Mouse (Mus musculus): ENCODE data around the gene Hoxd3. TPM values are rescaled to one million over a fixed set of nuclear protein-coding genes. Genes with fewer than 3 reads are reported as not detected.
A peak's percentile ranks its signal among the peaks of the same experiment; 100 is the strongest.

Hoxd3 gene
- polyA plus RNA-seq, 1 experiment from 2014 or later, result 3.3 TPM

DNA sequence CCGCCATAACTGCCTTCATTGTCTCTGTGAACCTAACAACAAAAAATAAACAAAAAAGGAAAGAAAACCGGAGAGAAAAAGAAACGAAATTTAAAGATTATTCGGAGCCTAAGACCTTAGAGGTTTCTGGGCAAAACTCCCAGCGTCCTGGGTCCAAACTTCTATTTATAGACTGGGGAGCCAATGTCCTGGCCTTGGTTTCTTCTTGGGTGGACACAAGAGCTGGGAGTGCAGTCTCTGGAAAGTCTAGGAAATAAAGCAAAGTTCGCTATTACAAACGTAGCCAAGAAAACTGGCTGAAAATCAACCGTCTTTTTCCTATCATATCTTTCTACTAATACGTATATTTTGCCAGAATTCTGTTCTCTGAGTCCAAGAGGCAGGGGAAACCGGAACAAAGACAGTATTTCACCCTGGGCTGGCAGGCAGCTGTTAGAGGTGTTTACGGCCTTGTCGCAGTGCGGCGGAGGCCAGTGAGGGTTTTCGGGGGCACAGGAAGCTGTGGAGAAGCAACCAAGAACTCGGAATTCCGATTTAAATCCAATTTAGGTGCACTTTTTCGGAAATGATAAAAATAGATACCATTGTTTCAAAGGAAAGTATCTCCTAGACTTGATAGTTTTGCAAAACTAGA, 2.5 kb downstream of the Hoxd3 start:
- Histone ChIP-seq H3K36me3 (no peaks in the 10 kb centered on the region), H3K27ac (no peak overlapping the region), H3K9ac (no peak overlapping the region), H3K4me1 (peaks cover 19% of the 10 kb centered on the region), H3K4me2 (no peak overlapping the region), H3K9me3 (no peaks in the 10 kb centered on the region), H3K4me3 (no peak overlapping the region), H3K27me3 (peaks cover 100% of the 10 kb centered on the region)
- ATAC-seq (ENCODE audit: insufficient number of reproducible peaks, insufficient read depth, low FRiP score, low TSS enrichment, low read depth), result no peak
- 4% methylated on average over 18 of the region's 18 CpGs for WGBS

GRCm38 (mm10) chr2:74714881-74715280, 3.2 kb downstream of the Hoxd3 start:
- ATAC-seq (ENCODE audit: insufficient number of reproducible peaks, insufficient read depth, low FRiP score, low TSS enrichment, low read depth), result no peak
- H3K9me3 ChIP-seq, result no peaks in the 10 kb centered on the region
- no peak overlapping the region for H3K9ac ChIP-seq
- peaks cover 100% of the 10 kb centered on the region for H3K27me3 ChIP-seq
- H3K4me2 ChIP-seq, result peak overlapping the region; percentile 9; the same call in 1 of the 2 replicates
- peaks cover 19% of the 10 kb centered on the region for H3K4me1 ChIP-seq
- no peak overlapping the region for H3K27ac ChIP-seq
- 0 out of 2 replicates have a peak overlapping the region, but pooled peaks have one; percentile 3 for H3K4me3 ChIP-seq
- H3K36me3 ChIP-seq, result no peaks in the 10 kb centered on the region
- WGBS, result under 1% methylated on average over 14 of the region's 14 CpGs

GRCm38 (mm10) chr2:74715504-74716241, 3.9 kb downstream of the Hoxd3 start:
- Histone ChIP-seq H3K4me2 (peak overlapping the region; percentile 61), H3K27ac (no peak overlapping the region), H3K9me3 (no peaks in the 10 kb centered on the region), H3K27me3 (peaks cover 100% of the 10 kb centered on the region), H3K9ac (no peak overlapping the region), H3K4me3 (peak overlapping the region; percentile 33), H3K36me3 (no peaks in the 10 kb centered on the region), H3K4me1 (peaks cover 19% of the 10 kb centered on the region)
- WGBS, result 3% methylated on average over 26 of the region's 26 CpGs
- ATAC-seq (ENCODE audit: insufficient number of reproducible peaks, insufficient read depth, low FRiP score, low TSS enrichment, low read depth), result peak; percentile 77; the same call in 1 of the 2 replicates

DNA sequence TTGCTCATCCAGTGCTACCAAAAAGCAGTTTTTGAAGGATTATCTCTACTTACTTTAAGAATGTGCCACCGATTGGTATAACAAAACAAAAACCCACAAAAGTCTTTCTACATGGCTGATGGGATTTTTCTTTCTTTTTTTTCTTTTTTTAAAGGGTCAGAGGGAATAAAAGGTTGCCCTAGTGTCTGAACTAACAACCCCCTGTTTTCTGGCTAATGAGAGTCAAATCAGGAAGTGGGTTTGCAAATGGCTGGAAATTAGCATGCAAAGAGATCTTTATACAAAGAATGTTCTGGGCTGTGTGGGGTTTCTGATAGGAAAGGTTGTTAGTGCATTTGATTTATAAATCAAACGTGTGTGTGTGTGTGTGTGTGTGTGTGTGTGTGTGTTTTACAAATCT, 8.7 kb downstream of the Hoxd3 start:
- 9% methylated on average over 2 of the region's 2 CpGs for WGBS
- Histone ChIP-seq H3K9ac (no peak overlapping the region), H3K27me3 (peaks cover 100% of the 10 kb centered on the region), H3K36me3 (no peaks in the 10 kb centered on the region), H3K4me1 (peaks cover 6% of the 10 kb centered on the region; the same call in 1 of the 2 replicates), H3K4me2 (no peak overlapping the region), H3K27ac (no peak overlapping the region), H3K9me3 (no peaks in the 10 kb centered on the region), H3K4me3 (no peak overlapping the region)
- ATAC-seq (ENCODE audit: insufficient number of reproducible peaks, insufficient read depth, low FRiP score, low TSS enrichment, low read depth), result no peak

GRCm38 (mm10) chr2:74720955-74721491, 9.3 kb downstream of the Hoxd3 start:
- Histone ChIP-seq H3K27ac (no peak overlapping the region), H3K36me3 (no peaks in the 10 kb centered on the region), H3K4me1 (peaks cover 3% of the 10 kb centered on the region; the same call in 1 of the 2 replicates), H3K4me3 (no peak overlapping the region), H3K27me3 (peaks cover 100% of the 10 kb centered on the region), H3K4me2 (no peak overlapping the region), H3K9me3 (no peaks in the 10 kb centered on the region), H3K9ac (no peak overlapping the region)
- 5% methylated on average over 5 of the region's 5 CpGs for WGBS
- ATAC-seq (ENCODE audit: insufficient number of reproducible peaks, insufficient read depth, low FRiP score, low TSS enrichment, low read depth), result no peak

DNA sequence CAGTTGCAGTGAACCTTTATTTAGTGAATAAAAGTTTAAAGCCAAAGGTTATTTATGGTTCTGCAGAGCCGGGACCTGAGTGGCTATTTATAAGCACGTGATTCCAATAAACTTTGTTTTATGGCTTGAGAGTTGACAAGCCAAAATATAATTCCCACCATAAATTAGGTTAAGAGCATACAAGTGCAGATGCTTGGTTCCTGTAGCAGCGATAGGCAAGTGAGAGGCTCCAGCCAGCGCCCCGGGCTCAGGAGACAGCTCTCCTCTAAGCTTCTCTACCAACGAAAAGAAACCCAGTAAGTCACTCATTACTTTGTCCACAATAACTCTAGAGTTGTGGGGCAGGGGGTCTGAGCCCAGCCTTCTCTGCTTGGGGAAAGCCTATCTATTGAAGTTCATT, 10.2 kb downstream of the Hoxd3 start:
- Histone ChIP-seq H3K27me3 (peaks cover 100% of the 10 kb centered on the region), H3K36me3 (no peaks in the 10 kb centered on the region), H3K4me1 (no peaks in the 10 kb centered on the region), H3K27ac (no peak overlapping the region), H3K4me3 (no peak overlapping the region), H3K4me2 (no peak overlapping the region), H3K9ac (no peak overlapping the region), H3K9me3 (no peaks in the 10 kb centered on the region)
- ATAC-seq (ENCODE audit: insufficient number of reproducible peaks, insufficient read depth, low FRiP score, low TSS enrichment, low read depth), result no peak
- 10% methylated on average over 6 of the region's 6 CpGs for WGBS

DNA sequence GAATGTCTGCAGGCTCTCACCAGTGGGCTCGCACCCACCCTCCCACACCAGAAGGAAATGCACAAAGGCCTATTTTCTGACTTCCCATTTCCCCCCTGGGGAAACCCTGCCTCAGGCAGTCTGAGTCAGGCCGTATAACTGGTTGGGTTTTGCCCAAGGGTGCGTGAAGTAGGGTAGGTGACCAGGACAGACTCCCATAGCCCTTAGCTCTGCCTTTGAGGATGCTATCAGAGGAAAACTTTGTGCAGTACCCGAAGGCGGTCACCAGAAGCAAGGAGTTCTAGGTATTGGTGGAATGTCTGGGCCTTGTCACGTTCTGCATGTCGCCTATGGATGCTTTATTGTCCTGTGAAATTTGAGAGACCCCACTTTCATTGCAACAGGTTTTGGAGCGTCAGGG, 11.2 kb downstream of the Hoxd3 start:
- H3K4me2 ChIP-seq, result no peak overlapping the region
- H3K27ac ChIP-seq, result no peak overlapping the region
- H3K36me3 ChIP-seq, result no peaks in the 10 kb centered on the region
- no peaks in the 10 kb centered on the region for H3K9me3 ChIP-seq
- 5% methylated on average over 8 of the region's 8 CpGs for WGBS
- no peak overlapping the region for H3K9ac ChIP-seq
- ATAC-seq (ENCODE audit: insufficient number of reproducible peaks, insufficient read depth, low FRiP score, low TSS enrichment, low read depth), result no peak
- H3K27me3 ChIP-seq, result peaks cover 100% of the 10 kb centered on the region
- H3K4me1 ChIP-seq, result peaks cover 5% of the 10 kb centered on the region
- H3K4me3 ChIP-seq, result no peak overlapping the region

DNA sequence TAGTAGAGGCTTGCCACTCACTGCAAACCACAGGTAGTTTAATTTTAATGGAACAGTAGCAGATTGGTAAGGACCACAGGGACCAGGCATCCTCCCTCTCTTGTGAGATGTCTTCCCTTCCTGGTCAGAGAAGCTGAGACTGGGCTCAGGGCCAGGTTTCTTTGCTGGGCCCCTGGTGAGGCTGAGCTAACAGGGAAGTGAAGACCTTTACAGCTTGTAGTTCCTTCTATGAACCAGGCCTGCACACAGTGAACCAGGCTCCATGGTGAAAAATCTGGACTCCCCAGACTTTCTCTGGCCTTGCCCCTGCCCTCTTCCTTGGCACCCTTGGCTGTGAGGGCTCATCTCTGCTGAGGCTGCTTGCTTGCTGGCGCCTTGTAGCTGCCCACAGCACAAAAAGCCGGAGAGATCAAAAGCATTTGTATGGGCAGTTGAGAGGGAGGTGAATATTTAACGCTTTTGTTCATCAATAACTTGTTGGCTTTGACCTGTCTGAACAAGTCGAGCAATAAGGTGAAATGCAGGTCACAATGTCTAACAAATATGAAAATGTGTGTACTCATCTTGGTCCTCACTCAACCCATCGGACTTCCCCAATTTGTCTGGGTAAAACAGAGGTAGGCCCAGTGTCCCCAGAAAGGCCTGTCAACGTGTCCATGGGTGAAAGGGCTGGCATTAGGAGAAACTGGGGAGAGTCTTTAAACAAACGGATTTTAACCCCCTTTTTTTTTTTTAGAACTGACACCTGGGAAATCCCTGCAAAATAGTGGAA, 12.7 kb downstream of the Hoxd3 start:
- H3K27ac ChIP-seq, result no peak overlapping the region
- H3K4me2 ChIP-seq, result no peak overlapping the region
- no peak overlapping the region for H3K4me3 ChIP-seq
- H3K9ac ChIP-seq, result no peak overlapping the region
- peaks cover 100% of the 10 kb centered on the region for H3K27me3 ChIP-seq
- no peak for ATAC-seq (ENCODE audit: insufficient number of reproducible peaks, insufficient read depth, low FRiP score, low TSS enrichment, low read depth)
- H3K36me3 ChIP-seq, result no peaks in the 10 kb centered on the region
- no peaks in the 10 kb centered on the region for H3K9me3 ChIP-seq
- H3K4me1 ChIP-seq, result peaks cover 5% of the 10 kb centered on the region
- 14% methylated on average over 7 of the region's 7 CpGs for WGBS

DNA sequence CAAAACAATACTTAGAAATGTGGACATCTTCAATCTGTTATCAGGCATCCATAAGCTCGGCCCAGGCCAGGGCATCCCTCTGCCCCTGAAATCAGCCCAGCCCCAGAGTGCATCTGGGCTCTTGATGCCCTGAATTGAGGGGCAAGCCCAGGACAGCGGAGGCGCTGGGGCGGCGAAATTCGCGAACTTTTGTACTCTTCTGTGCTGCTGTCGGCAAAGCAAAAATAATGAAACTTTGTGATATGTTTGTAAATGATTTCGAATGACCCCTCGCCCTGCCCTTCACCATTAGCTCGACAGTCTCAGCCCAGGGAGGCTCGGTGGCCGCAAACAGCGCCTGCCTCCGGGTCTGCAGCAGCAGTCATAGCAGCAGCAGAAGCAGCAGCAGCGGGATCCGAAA, 13.4 kb downstream of the Hoxd3 start:
- Histone ChIP-seq H3K4me1 (peaks cover 5% of the 10 kb centered on the region), H3K36me3 (no peaks in the 10 kb centered on the region), H3K27ac (no peak overlapping the region), H3K9ac (no peak overlapping the region), H3K4me3 (no peak overlapping the region), H3K27me3 (peaks cover 98% of the 10 kb centered on the region), H3K9me3 (no peaks in the 10 kb centered on the region), H3K4me2 (no peak overlapping the region)
- 4% methylated on average over 17 of the region's 17 CpGs for WGBS
- ATAC-seq (ENCODE audit: insufficient number of reproducible peaks, insufficient read depth, low FRiP score, low TSS enrichment, low read depth), result no peak

GRCm38 (mm10) chr2:74726551-74726950, 14.8 kb downstream of the Hoxd3 start, which contains the start of gene Gm28230:
Gm28230 (plus strand) TSS chr2:74726728.
- whole genome bisulfite sequencing, result 9% methylated on average over 5 of the region's 5 CpGs
- Histone ChIP-seq H3K4me1 (peaks cover 5% of the 10 kb centered on the region), H3K36me3 (no peaks in the 10 kb centered on the region), H3K4me2 (peak within 1 kb of the TSS; percentile 54), H3K9me3 (no peaks in the 10 kb centered on the region), H3K9ac (no peak within 1 kb of the TSS), H3K4me3 (peak within 1 kb of the TSS; percentile 33), H3K27ac (no peak within 1 kb of the TSS), H3K27me3 (peaks cover 98% of the 10 kb centered on the region)
- ATAC-seq (ENCODE audit: insufficient number of reproducible peaks, insufficient read depth, low FRiP score, low TSS enrichment, low read depth), result no peak

DNA sequence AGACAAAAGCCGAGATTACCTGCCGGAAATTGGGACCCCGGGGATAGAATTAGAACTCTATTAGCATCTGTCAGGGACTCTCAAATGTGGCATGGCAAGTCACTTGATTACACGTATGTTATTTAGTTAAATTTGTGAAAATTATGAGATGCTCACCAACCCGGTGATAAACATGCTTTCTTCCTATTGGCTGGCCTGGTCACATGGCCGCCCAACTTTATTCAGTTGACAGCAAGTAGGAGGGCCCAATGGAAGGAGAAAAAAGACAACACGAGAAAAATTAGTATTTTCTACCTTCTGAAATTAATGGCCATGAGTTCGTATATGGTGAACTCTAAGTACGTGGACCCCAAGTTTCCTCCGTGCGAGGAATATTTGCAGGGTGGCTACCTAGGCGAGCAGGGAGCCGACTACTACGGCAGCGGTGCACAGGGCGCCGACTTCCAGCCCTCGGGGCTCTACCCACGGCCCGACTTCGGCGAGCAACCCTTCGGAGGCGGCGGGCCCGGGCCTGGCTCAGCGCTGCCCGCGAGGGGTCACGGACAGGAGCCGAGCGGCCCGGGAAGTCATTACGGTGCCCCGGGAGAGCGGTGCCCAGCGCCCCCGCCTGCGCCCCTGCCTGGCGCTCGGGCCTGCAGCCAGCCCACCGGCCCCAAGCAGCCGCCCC, 15.4 kb downstream of the Hoxd3 start:
- Histone ChIP-seq H3K27me3 (peaks cover 98% of the 10 kb centered on the region), H3K9ac (no peak overlapping the region), H3K9me3 (no peaks in the 10 kb centered on the region), H3K4me2 (peak overlapping the region; percentile 54), H3K4me3 (peak overlapping the region; percentile 33), H3K36me3 (no peaks in the 10 kb centered on the region), H3K4me1 (peaks cover 5% of the 10 kb centered on the region), H3K27ac (no peak overlapping the region)
- ATAC-seq (ENCODE audit: insufficient number of reproducible peaks, insufficient read depth, low FRiP score, low TSS enrichment, low read depth), result no peak
- WGBS, result under 1% methylated on average over 40 of the region's 43 CpGs

Data from embryonic facial prominence, embryonic 13.5 days (tissue).